Mouse (Mus musculus): ENCODE data around the gene Tmprss13. TPM values are rescaled to one million over a fixed set of nuclear protein-coding genes. Genes with fewer than 3 reads are reported as not detected.

The Tmprss13 gene
- polyA plus RNA-seq, 1 experiment: not detected

DNA sequence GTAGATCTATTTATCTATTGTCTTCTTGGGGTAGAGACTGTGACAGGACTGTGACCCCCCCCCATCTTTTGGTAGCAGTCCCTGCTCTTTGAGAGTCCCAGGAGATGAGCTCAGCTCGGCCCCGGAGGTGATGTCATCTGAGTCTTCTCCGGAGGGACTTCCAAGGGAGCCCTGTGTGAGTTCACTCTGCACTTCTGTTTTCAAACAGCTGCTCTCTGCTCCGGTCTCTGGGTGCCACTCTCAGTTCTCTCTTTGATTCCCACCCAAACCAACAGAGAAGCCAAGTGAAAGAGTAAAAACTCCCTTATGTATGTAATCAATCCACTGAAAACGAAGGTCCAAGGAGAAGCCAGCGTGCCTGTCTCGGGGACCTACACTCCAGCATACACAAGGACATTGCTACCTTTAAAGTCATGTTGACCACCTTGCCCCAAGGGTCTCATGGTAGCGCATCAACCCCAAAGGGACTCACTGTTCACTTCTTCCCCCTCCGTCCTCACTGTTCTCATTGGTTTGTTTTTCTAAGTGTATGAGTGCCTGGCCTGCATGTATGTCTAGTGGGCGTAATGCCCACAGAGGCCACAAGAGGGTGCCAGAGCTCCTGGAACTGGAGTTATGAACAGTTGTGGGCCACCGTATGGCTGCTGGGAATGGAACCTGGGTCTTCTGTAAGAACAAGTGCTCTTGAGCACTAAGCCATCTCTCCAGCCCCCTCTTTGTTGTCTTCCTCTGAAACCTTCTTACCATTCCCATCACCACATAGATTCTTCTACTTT is 19.5 kb upstream of the Tmprss13 start:
- no peak overlapping the region for H3K27ac ChIP-seq (ENCODE audit: insufficient read depth, low read depth, low read length)
- no peak overlapping the region for H3K4me3 ChIP-seq (ENCODE audit: insufficient read depth, low read depth, low read length)
- H3K4me1 ChIP-seq (ENCODE audit: control insufficient read depth, insufficient read depth, low read length): peaks cover 3% of the 10 kb centered on the region; the same call in 1 of the 2 replicates
- WGBS: 82% methylated on average over 11 of the region's 11 CpGs
- no peak for TF ChIP-seq POLR2A (IDR thresholded peaks at IDR 0.05; ENCODE audit: insufficient read depth, low read depth, low read length)
- TF ChIP-seq CTCF (IDR thresholded peaks at IDR 0.05; ENCODE audit: insufficient read depth, low read depth, low read length): no peak; the same call in 1 of the 2 replicates

DNA sequence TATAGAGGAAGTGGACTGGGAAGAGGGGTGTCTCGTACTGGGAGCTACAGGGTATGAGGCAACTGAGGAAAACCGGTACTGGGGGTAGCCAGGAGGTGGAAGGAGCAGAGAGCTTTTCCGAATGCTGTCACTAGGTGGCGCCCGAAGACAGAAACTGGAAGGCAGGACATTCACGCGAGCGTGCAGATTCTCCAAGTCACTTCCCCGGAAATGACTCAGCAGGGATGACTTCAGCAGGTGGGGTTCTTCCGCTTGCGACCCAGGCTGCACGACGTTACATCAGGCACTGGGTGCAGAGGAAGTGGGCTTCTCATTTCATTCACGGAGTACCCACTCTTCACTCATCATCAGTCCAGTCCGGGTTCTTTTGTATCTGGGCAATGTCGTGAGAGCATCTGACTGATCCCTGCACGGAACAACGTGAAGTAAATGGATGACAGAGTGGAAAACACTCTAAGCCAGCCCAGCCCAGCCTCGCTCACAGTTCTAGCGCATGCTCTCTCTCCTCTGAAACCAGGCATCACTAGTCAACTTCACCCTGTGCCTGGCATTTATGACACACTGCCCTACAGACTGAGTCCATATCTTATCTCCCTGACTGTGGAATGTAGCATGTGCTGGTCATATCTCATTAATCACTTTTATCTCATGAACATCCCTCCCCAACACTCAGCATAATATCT is 18.3 kb upstream of the Tmprss13 start:
- WGBS: 5% methylated on average over 20 of the region's 20 CpGs
- peak overlapping the region; percentile 42 for H3K4me3 ChIP-seq (ENCODE audit: insufficient read depth, low read depth, low read length)

DNA sequence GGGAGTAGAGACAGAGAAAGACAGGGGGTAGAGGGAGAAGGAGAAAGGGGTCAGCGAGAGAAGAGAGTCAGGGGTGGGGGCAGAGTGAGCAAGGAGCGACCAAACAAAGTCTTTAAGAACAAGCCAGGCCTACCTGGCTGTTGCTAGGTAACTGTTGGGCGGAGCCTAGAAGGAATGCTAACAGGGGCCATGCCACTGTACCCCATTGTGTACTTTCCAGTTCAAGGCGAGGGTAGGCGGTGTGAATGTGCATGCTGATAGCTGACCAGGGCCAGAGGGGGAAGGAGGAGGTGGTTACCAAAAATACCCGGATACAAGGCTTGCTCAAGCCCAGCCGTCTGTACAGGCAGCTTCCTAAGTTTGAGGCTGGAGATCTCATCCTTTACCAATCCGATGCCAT is 17.1 kb upstream of the Tmprss13 start:
- no peak overlapping the region for H3K4me3 ChIP-seq (ENCODE audit: insufficient read depth, low read depth, low read length)
- H3K27ac ChIP-seq (ENCODE audit: insufficient read depth, low read depth, low read length): no peak overlapping the region
- H3K4me1 ChIP-seq (ENCODE audit: control insufficient read depth, insufficient read depth, low read length): peaks cover 3% of the 10 kb centered on the region; the same call in 1 of the 2 replicates
- TF ChIP-seq POLR2A (IDR thresholded peaks at IDR 0.05; ENCODE audit: insufficient read depth, low read depth, low read length) (no peak), CTCF (IDR thresholded peaks at IDR 0.05; ENCODE audit: insufficient read depth, low read depth, low read length) (no peak)
- 92% methylated on average over 8 of the region's 8 CpGs for WGBS

More for the DNA sequence above, 18.3 kb upstream of the Tmprss13 start:
- Histone ChIP-seq H3K4me1 (ENCODE audit: control insufficient read depth, insufficient read depth, low read length) (peaks cover 3% of the 10 kb centered on the region; the same call in 1 of the 2 replicates), H3K27ac (ENCODE audit: insufficient read depth, low read depth, low read length) (peak overlapping the region; percentile 50)
- TF ChIP-seq CTCF (IDR thresholded peaks at IDR 0.05; ENCODE audit: insufficient read depth, low read depth, low read length) (peak; percentile 82), POLR2A (IDR thresholded peaks at IDR 0.05; ENCODE audit: insufficient read depth, low read depth, low read length) (peak; percentile 28; the same call in 1 of the 2 replicates)

- no peak overlapping the region for H3K4me3 ChIP-seq (ENCODE audit: insufficient read depth, low read depth, low read length)
- H3K4me1 ChIP-seq (ENCODE audit: control insufficient read depth, insufficient read depth, low read length): no peaks in the 10 kb centered on the region
- 92% methylated on average over 12 of the region's 12 CpGs for WGBS
- no peak for TF ChIP-seq CTCF (IDR thresholded peaks at IDR 0.05; ENCODE audit: insufficient read depth, low read depth, low read length)
- no peak for TF ChIP-seq POLR2A (IDR thresholded peaks at IDR 0.05; ENCODE audit: insufficient read depth, low read depth, low read length)
- no peak overlapping the region for H3K27ac ChIP-seq (ENCODE audit: insufficient read depth, low read depth, low read length)
Observed at GRCm38 (mm10) chr9:45306746-45307410, 12.0 kb upstream of the Tmprss13 start.

- no peak overlapping the region for H3K4me3 ChIP-seq (ENCODE audit: insufficient read depth, low read depth, low read length)
- no peaks in the 10 kb centered on the region for H3K4me1 ChIP-seq (ENCODE audit: control insufficient read depth, insufficient read depth, low read length)
- H3K27ac ChIP-seq (ENCODE audit: insufficient read depth, low read depth, low read length): no peak overlapping the region
- TF ChIP-seq CTCF (IDR thresholded peaks at IDR 0.05; ENCODE audit: insufficient read depth, low read depth, low read length) (no peak), POLR2A (IDR thresholded peaks at IDR 0.05; ENCODE audit: insufficient read depth, low read depth, low read length) (no peak)
- WGBS: 85% methylated on average over 5 of the region's 5 CpGs
Observed at GRCm38 (mm10) chr9:45308521-45308920, 10.4 kb upstream of the Tmprss13 start.

- WGBS: 87% methylated on average over 6 of the region's 6 CpGs
- Histone ChIP-seq H3K4me1 (ENCODE audit: control insufficient read depth, insufficient read depth, low read length) (no peaks in the 10 kb centered on the region), H3K27ac (ENCODE audit: insufficient read depth, low read depth, low read length) (no peak overlapping the region), H3K4me3 (ENCODE audit: insufficient read depth, low read depth, low read length) (no peak overlapping the region)
- TF ChIP-seq CTCF (IDR thresholded peaks at IDR 0.05; ENCODE audit: insufficient read depth, low read depth, low read length) (no peak), POLR2A (IDR thresholded peaks at IDR 0.05; ENCODE audit: insufficient read depth, low read depth, low read length) (no peak)
Observed at GRCm38 (mm10) chr9:45311858-45312257, 7.0 kb upstream of the Tmprss13 start.

GRCm38 (mm10) chr9:45313913-45314312 is 5.0 kb upstream of the Tmprss13 start:
- TF ChIP-seq CTCF (IDR thresholded peaks at IDR 0.05; ENCODE audit: insufficient read depth, low read depth, low read length): no peak
- no peak for TF ChIP-seq POLR2A (IDR thresholded peaks at IDR 0.05; ENCODE audit: insufficient read depth, low read depth, low read length)
- Histone ChIP-seq H3K27ac (ENCODE audit: insufficient read depth, low read depth, low read length) (no peak overlapping the region), H3K4me1 (ENCODE audit: control insufficient read depth, insufficient read depth, low read length) (0 out of 2 replicates have a peak, but pooled peaks cover 5% of the 10 kb centered on the region), H3K4me3 (ENCODE audit: insufficient read depth, low read depth, low read length) (no peak overlapping the region)
- 84% methylated on average over 3 of the region's 3 CpGs for WGBS

- Histone ChIP-seq H3K4me3 (ENCODE audit: insufficient read depth, low read depth, low read length) (no peak overlapping the region), H3K27ac (ENCODE audit: insufficient read depth, low read depth, low read length) (no peak overlapping the region), H3K4me1 (ENCODE audit: control insufficient read depth, insufficient read depth, low read length) (peaks cover 11% of the 10 kb centered on the region)
- 57% methylated on average over 3 of the region's 3 CpGs for WGBS
- TF ChIP-seq POLR2A (IDR thresholded peaks at IDR 0.05; ENCODE audit: insufficient read depth, low read depth, low read length) (no peak), CTCF (IDR thresholded peaks at IDR 0.05; ENCODE audit: insufficient read depth, low read depth, low read length) (no peak)
Observed at GRCm38 (mm10) chr9:45317635-45318034, 1.3 kb upstream of the Tmprss13 start.
